Mouse (Mus musculus) gastrocnemius, adult 2 months (tissue): ENCODE measurements around the gene Camta1. TPM values are rescaled to one million over a fixed set of nuclear protein-coding genes. Genes with fewer than 3 reads are reported as not detected.

Experiments
- DNase-seq: peaks from one replicate; pipeline ENCODE4 v3.0.0; 2022
- H3K27ac ChIP-seq: fragments of 200-600 bp; 2 replicates; pipeline ENCODE4 v1.8.1; 2022; ENCODE audit warnings: mild to moderate bottlenecking
- H3K4me3 ChIP-seq: fragments of 200-600 bp; 2 replicates; pipeline ENCODE4 v1.8.1; 2022; ENCODE audit warnings: mild to moderate bottlenecking, moderate library complexity
- CTCF ChIP-seq: fragments of 200-600 bp; IDR thresholded peaks from 2 replicates; pipeline ENCODE4 v1.8.1; 2022; ENCODE audit warnings: antibody characterized with exemption, mild to moderate bottlenecking, moderate library complexity
- intact Hi-C: fragments of 180-260 bp; cut with DNase I; formaldehyde crosslinking; loops from one replicate; pipeline ENCODE4 v1.15.1; 2025
- total RNA-seq, 2 experiments: library from RNA; stranded (reverse); gene quantifications; 2 replicates each; pipeline ENCODE4 v1.2.3; 2021

Gene Camta1
- total RNA-seq, 2 experiments from 2014 or later, result 95.9 to 126 TPM

DNA sequence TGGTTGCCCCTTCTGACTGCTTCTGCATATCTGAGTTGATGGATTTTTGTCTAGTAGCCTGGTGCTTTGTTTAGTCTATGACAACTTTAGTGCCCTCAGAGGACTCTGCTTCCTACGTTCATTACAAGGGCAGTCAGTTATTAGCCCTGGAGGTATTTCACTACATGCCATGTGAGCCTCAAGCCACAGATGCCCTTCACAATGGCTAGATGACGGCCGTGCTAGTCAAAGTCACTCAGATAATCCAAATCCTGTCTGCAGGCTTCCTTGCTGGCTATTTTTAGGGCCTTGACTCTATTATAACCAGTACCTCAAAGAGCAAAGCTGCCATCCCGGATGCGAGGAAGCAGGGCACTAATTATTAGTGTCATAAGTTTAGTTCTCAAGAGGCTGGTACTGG is 778.6 kb downstream of the Camta1 start:
- intact Hi-C loops, result no loop called here
- H3K27ac ChIP-seq, result peak overlapping the region; percentile 28; the same call in 1 of the 2 replicates
- no peak for TF ChIP-seq CTCF
- no peak for DNase-seq
- H3K4me3 ChIP-seq, result no peak overlapping the region

- intact Hi-C loops, result no loop called here
Observed at GRCm38 (mm10) chr4:151081977-151082376, 779.7 kb downstream of the Camta1 start.

GRCm38 (mm10) chr4:151081355-151081754 is 780.3 kb downstream of the Camta1 start:
- intact Hi-C loops, result no loop called here
- Histone ChIP-seq H3K27ac (no peak overlapping the region), H3K4me3 (no peak overlapping the region)
- TF ChIP-seq CTCF, result no peak
- DNase-seq, result no peak

More at GRCm38 (mm10) chr4:151081977-151082376, 779.7 kb downstream of the Camta1 start:
- no peak overlapping the region for H3K4me3 ChIP-seq
- no peak overlapping the region for H3K27ac ChIP-seq
- no peak for DNase-seq
- TF ChIP-seq CTCF, result no peak

DNA sequence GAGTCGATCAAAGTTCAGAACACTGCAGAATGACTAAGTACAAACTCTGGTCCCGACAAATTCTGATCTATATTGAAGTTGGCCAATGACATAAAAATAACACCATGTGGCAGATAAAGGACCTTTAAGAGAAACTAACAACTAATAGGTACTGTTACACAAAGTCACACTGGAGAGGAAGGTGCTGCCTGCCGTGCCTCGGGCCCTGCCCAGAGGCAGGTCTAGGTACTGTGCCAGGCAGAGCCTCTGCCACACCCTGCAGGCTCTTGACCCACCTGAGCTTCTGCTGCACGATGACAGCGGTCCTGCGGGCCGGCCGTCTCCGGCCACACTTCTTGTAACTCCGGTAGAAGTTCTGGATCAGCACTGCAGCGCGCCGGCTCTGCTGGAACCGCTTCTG is 786.9 kb downstream of the Camta1 start:
- Histone ChIP-seq H3K27ac (no peak overlapping the region), H3K4me3 (no peak overlapping the region)
- TF ChIP-seq CTCF, result no peak
- no peak for DNase-seq
- intact Hi-C loops, result no loop called here

DNA sequence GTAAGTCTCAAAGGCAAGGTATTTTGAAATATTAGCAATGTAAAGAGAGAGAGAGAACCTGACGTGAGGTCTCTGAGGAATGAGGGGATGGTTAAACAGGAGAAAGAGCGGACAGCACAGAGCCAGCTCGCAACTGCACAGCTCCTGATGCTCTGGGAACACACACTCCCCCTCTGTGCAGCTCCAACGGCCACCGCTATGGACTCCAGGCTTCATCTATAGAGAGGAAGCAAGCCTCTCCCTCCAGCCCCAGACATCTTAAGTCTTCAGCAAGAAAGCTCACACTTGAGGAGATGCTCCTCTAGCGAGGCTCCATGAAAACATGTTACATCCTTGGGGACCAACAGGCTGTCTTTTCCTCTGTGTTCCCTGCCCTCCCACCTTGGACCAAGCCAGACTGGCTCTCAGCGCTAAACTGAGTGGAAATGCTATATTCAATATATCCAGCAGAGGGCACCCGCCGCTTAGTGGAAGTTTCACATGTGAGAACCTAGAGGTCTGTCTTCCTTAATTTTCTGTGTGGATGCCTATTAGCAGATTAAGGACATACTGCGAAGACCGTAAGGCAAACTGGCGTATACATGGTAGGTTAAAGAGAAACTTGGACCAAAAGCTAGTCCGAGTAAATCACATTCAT is 788.5 kb downstream of the Camta1 start:
- Histone ChIP-seq H3K27ac (no peak overlapping the region), H3K4me3 (no peak overlapping the region)
- intact Hi-C loops, result loop anchor here (1.0 kb wide), 1 partner anchor 68 kb away; no protein-coding TSS in a partner anchor
- peak; percentile 72 for DNase-seq
- peak; percentile 91 for TF ChIP-seq CTCF

DNA sequence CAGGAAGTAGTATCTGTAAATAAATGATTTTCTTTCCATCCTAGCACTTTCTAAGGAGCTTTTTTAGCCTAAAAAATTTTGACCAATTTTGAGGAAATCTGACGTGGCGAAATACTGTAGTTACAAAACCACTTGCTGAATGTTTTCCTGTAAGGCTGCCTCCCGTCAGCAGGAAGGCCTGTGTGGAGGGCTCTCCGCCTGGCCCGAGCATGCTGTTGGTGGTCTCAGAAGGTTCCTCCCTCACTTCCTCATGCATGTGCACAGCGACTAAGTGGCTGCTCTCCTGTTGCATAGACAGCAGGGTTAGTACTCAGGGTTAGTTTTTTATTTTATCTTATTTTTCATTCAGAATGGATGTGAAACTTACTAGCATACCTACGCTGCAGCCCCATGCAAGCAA is 790.7 kb downstream of the Camta1 start:
- no peak for DNase-seq
- no peak for TF ChIP-seq CTCF
- Histone ChIP-seq H3K27ac (no peak overlapping the region), H3K4me3 (no peak overlapping the region)
- intact Hi-C loops, result no loop called here

GRCm38 (mm10) chr4:151068751-151069150 is 792.9 kb downstream of the Camta1 start:
- Histone ChIP-seq H3K27ac (no peak overlapping the region), H3K4me3 (no peak overlapping the region)
- TF ChIP-seq CTCF, result no peak
- no peak for DNase-seq
- intact Hi-C loops, result no loop called here

GRCm38 (mm10) chr4:151059566-151059965 is 802.1 kb downstream of the Camta1 start:
- no peak for DNase-seq
- TF ChIP-seq CTCF, result no peak
- intact Hi-C loops, result no loop called here
- Histone ChIP-seq H3K27ac (no peak overlapping the region), H3K4me3 (no peak overlapping the region)

GRCm38 (mm10) chr4:151058634-151059033 is 803.0 kb downstream of the Camta1 start:
- TF ChIP-seq CTCF, result no peak
- peak overlapping the region; percentile 99 for H3K27ac ChIP-seq
- intact Hi-C loops, result no loop called here
- peak overlapping the region; percentile 95 for H3K4me3 ChIP-seq
- no peak for DNase-seq

DNA sequence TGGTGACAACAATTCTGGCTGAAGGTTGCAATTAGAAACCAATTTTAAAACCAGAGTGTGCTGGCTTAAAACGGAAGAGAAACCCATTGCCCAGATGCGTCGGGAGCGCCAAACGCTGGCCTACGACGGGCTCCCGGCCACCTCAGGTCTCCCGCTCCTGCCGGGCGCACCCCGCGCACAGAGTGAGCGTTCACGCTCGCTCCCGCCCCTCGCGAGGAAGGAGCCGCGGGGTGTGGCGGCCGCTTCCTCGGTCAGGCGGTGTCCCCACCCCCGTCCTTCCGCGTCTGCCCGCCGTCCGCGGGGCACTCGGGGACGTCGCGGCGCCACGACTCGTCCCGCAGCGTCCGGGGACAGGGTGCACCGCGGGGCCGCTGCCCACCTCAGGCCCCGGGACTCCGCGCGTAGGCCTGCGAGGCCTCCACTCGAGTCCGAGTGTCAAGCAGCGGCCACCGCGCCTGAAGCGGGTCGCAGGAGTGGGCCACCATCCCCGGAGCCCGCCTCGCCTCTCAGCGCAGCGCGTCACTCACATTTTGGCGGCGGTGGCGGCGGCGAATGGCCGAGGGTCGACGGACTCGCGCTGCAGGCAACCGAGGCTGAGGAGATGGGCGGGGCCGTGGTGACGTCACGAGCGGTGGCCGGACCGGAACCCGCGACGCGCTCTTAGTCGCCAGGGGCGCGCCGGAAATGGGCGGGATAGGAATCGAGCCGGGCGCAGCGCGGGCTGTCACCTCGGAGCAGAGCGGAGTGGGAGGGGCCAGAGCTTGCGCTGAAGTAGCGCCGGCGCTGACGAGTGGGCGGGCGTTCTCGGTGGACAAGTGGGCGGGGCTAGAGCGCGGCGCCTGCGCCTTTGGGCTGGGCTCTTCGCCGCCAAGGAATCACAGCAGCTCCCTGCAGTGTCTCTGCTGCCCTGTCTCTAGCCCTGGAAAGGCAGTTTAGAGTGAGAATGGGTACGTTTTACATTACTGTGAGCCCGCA is 804.0 kb downstream of the Camta1 start, which contains the start of gene Vamp3:
Gene Vamp3, minus strand, starts transcription at position 617 of the 975 bp plus-strand sequence.
- intact Hi-C loops, result no loop called here
- Histone ChIP-seq H3K27ac (peak within 1 kb of the TSS; percentile 99), H3K4me3 (peak within 1 kb of the TSS; percentile 95)
- TF ChIP-seq CTCF, result no peak
- DNase-seq, result peak; percentile 100

GRCm38 (mm10) chr4:151051162-151051561 is 810.5 kb downstream of the Camta1 start:
- intact Hi-C loops, result no loop called here
- Histone ChIP-seq H3K4me3 (no peak overlapping the region), H3K27ac (peak overlapping the region; percentile 46)
- DNase-seq, result no peak
- no peak for TF ChIP-seq CTCF

GRCm38 (mm10) chr4:151046524-151046923 is 815.2 kb downstream of the Camta1 start:
- DNase-seq, result no peak
- Histone ChIP-seq H3K27ac (no peak overlapping the region), H3K4me3 (no peak overlapping the region)
- TF ChIP-seq CTCF, result no peak
- intact Hi-C loops, result no loop called here
